Mouse (Mus musculus) v-Abl transformed pro-B cells (cell line): ENCODE measurements around the gene Gpatch2.

Experiments used
- in situ Hi-C, 2 experiments: fragments of 400-800 bp; cut with MboI; formaldehyde crosslinking; loops; one replicate each; pipeline ENCODE4 v1.15.1; 2025; ENCODE audit not compliant: unreplicated experiment in 2 of 2

Gene Gpatch2

GRCm38 (mm10) chr1:187238061-187238460, 22.8 kb downstream of the Gpatch2 start:
- in situ Hi-C loops, result loop anchor here in 1 of 2 experiments (25.0 kb wide), 1 partner anchor 476 kb away; no protein-coding TSS in a partner anchor

- in situ Hi-C loops, result loop anchor here in 1 of 2 experiments (25.0 kb wide), 1 partner anchor 478 kb away; no protein-coding TSS in a partner anchor
Observed at GRCm38 (mm10) chr1:187240304-187240703, 25.0 kb downstream of the Gpatch2 start.

DNA sequence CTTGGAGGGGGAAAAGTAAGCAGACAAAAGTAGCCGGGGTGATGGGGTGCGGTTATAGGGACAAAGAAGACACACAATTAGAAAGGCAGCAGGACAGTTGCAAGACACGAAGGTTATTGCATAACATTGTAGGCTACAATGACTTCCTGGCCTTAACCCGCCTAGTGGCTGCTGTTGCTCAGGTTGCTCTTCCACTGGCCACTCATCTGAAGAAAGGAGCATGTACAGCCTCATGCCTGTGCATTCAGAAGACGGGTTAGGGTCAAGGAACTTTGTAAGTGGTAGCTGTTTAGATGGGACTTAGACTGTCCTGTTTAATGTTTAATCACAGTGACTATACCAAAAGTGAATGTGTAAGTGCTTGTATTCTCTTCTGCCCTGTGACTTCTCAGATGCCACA, 26.0 kb downstream of the Gpatch2 start:
- in situ Hi-C loops, result loop anchor here in 1 of 2 experiments (25.0 kb wide), 1 partner anchor 479 kb away; no protein-coding TSS in a partner anchor

GRCm38 (mm10) chr1:187244734-187245133, 29.4 kb downstream of the Gpatch2 start:
- in situ Hi-C loops, result loop anchor here in 1 of 2 experiments (25.0 kb wide), 1 partner anchor 482 kb away; no protein-coding TSS in a partner anchor

- in situ Hi-C loops, result no loop called here
Observed at GRCm38 (mm10) chr1:187250741-187251262, 35.5 kb downstream of the Gpatch2 start.

DNA sequence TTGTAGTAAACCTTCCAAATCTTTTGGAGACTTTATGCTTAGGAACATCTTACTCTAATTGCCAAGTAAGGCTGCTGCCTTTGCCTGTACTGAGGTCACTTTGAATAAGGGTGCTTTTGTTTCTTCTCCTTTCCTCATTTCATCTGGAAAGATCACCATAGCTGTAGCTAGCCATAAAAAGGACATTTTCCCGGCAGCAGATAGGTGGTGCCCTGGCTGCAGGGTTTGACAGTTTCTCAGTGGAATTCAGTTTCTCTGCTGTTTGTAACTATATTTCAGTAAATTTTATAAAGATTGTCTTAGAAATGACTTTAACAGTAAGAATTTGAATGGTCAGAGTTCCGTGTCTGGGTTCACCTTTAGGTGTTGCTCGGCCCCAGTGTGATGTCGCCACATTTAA, 43.4 kb downstream of the Gpatch2 start:
- in situ Hi-C loops, result no loop called here

DNA sequence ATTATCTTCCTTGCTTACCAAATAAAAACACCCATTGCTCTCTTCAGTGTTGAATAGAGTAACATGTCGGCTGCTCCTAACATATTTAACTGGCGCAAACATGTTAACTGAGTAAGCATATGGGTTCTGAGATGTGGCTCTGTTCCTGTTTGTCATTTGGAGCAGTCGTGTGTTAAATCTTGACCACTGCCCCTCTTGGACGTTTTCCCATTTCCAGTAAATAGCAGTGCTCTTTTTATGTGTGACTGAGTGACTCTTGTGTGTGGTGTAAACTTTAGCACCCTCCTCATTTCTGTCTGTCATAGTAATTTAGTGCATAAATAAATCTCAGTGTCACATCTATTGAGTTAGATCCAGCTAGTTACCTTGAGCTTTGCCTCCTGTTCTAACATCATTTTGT, 52.3 kb downstream of the Gpatch2 start:
- in situ Hi-C loops, result no loop called here

DNA sequence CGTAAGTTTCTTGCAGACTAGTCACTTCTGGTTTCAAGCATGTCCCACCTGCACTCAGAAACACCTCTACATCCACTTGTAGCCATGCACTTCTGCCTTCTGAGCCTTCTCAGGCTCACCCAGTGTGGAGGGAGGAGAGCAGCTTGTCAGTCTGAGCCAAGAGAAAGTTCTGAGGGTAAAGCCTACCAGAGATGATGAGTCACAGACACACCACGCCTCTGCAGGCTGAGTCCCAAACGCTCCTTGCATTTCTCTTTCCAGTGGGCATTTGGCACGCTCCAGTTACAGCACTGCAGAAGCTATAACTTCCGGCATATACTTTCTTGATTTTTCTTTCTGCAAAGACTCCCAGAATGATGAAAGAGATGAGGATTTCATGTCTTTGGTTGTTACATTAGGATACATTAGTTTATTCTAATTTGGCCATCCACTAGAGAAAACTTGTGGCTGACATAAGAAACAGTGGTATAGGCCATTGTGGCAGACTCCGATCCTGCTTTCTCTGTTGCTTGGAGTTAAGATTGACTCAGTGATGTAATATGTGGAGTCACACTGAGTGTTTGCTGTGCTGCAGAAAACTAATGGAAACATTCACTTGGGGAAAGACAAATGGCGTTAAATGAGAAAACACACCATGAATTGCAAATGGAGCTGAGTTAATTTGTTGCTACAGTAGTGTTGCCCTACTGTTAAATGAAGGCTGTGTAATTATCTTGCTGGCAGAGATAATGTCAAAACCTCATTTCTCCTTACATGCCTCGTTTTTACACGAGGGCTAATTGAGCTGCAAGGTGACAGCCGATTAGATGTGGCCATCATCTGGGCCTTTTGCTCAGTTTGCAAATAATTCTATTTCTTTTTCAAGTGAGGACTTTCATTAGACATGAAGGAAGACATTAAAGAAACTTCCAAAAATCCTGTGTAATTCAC, 55.3 kb downstream of the Gpatch2 start:
- in situ Hi-C loops, result no loop called here

DNA sequence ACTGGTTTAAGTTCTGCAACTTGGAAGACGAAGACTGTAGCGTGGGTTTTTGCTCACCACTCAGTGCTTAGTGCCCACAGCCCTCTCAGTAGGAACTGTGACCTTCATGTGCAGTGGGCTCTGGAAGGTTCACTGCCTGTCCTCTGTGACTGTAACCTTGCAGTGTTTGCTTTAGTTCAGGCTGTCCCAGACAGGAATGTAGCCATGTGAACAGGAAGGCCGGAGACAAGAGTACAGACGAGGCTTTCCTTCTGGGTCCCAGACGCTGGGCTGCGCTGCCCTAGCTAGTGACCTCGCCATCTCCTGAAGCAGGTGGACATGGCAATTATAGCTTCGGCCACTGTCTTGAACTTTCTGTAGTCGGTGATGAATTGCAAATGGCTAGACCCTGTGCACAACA, 62.0 kb downstream of the Gpatch2 start:
- in situ Hi-C loops, result no loop called here

DNA sequence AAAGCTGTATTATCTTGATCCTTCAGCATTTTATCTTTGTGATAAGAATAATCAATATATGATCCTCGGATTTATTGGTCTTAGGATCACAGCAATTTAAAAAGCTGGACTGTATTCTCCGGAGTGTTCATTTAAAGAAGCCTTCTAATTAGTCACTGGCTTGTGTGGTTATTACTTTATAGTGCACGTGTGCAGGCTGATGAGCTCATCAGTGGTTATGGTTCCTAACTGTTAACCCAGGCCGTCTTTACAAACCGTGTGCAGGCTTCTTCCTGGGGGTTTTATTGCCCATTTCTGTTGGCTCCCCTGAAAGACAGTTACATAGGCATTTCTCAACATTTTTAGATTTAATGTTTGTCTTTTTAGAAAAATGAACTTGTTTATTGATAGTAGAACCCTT, 63.2 kb downstream of the Gpatch2 start:
- in situ Hi-C loops, result no loop called here

- in situ Hi-C loops, result no loop called here
Observed at GRCm38 (mm10) chr1:187279776-187280175, 64.5 kb downstream of the Gpatch2 start.

DNA sequence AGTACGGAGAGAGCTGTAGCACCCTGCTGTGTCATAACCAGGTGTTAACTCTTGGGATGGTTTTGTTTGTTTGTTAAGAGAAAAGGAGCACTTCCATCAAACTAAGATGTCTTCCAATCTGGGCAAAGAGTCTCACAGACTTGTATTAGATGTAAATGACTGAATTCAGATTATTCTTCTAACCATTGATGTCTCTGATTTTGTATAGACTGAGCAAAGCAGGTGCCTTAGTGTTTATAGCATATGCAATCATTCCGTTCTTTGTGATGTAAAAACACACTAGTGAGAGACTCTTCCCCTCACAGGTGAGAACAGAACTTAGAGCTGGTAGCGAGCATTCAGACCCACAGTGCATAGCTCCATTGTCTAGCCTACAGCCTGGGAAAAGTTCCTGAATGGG, 67.0 kb downstream of the Gpatch2 start:
- in situ Hi-C loops, result no loop called here

- in situ Hi-C loops, result no loop called here
Observed at GRCm38 (mm10) chr1:187282804-187283203, 67.5 kb downstream of the Gpatch2 start.

DNA sequence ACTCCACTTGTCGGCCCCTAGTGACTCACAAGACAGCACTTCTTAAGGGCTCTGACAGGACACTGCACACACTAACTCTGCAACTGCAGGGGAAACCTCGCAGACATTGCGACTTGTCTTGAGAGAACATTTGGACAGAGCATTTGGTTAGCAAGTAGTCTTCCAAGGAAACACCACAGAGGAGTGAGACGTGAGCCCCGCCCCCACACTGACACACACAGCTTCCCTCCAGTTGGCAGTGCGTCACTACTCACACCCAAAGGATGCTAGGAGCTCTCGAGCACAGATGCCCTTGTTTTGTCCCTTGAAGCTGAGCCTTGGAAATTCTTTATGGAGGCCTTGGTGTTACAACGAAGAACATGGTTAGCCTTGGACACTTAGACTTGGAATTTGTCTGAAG, 70.4 kb downstream of the Gpatch2 start:
- in situ Hi-C loops, result no loop called here

DNA sequence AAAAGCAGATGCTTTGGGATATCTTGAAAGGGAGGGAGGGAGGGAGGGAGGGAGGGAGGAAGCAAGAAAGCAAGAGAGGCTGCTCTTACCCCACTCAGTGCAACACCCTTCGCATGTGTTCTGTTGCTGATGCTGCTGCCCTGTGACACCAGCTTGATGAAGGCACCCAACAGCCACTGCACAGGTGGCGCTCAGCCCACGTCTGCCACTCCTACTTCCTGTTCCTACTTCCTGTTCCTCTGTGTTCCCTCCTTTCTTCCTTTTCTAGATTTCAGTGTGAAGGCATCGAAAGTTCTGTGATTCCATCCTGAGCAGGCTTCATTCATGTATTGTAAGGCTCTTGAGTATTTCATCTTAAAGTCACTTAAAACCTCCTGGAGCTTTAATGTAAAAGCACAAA, 71.1 kb downstream of the Gpatch2 start:
- in situ Hi-C loops, result no loop called here

- in situ Hi-C loops, result no loop called here
Observed at GRCm38 (mm10) chr1:187286924-187287323, 71.6 kb downstream of the Gpatch2 start.

DNA sequence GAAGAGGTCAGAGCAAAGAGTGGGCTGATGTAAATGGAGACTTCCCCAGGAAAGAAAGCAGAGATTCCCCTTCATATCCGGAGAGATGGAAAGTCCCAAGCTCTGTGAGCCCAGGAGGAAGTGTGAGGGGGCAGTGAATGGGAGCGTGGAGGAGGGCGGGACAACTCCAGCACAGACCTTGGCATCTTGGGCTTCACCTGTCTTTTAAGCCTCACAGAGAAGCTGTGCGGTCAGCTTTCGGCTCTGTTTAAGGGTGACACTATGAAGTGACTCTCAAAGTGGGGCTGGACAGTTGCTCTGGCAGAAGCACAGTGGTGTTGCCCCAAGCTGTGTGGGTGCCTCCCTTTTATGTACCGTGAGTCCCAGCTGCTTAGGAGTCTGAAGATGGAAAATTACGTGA, 74.9 kb downstream of the Gpatch2 start:
- in situ Hi-C loops, result no loop called here

GRCm38 (mm10) chr1:187291480-187292394, 76.4 kb downstream of the Gpatch2 start:
- in situ Hi-C loops, result no loop called here

- in situ Hi-C loops, result no loop called here
Observed at GRCm38 (mm10) chr1:187292395-187292749, 77.1 kb downstream of the Gpatch2 start.

- in situ Hi-C loops, result no loop called here
Observed at GRCm38 (mm10) chr1:187293233-187293632, 77.9 kb downstream of the Gpatch2 start.

DNA sequence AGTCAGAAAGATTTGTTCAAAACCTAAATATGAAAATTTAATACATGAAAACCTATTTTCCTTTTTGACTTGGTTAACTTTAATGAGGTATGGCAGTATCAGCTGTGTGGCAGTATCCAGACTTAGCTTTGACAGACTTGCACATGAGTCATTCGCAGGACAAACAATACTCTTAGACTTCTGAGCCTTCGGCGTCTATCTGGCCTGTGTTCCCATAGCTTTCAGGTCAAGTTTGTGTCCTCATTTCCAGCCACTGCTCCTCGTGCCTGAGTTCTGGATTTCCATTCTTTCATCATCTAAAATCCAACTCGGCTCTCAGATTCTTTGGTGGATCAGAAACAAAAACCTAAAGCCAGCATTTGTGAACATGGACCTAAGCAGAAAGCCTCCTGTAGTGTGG, 79.2 kb downstream of the Gpatch2 start:
- in situ Hi-C loops, result no loop called here
